23 mouse cellular contexts compared by ENCODE assay signal in the genomic region with DNA sequence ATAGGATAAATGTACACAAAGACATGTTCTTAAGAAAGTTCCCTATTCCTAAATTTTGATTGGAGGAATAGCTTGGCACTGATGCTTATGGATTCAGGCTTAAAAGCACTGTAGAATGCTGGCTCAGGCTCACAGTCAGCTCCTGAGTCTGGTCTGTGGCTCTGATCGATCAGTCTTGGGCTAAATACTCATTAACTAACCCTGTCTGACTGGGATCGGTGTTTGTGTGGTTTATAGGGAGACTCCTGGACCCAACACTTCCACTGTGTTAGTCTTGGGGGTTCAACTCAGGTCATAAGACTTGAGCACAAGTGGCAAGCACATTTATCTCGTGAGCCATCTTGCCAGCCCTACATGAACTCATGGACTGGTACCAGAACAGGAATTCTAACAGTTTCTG. TPM values are rescaled to one million over a fixed set of nuclear protein-coding genes. Genes with fewer than 3 reads are reported as not detected.
DNase-seq lines count a peak whose midpoint lies in the region; ATAC-seq and TF ChIP-seq lines count a peak whose summit lies in the region.
"Had no signal": no experiment of that assay in that cellular context is flagged by ENCODE, and none has a peak within 500 bp of the region (broad histone marks: within the 10 kb centered on the region; RNA-seq: fewer than 3 reads in every experiment).

No protein-coding gene starts in this region.

- no peaks in the 10 kb centered on the region for H3K9me3 ChIP-seq in liver, postnatal 0 days (ENCODE audit: low read length)
- H3K9me3 ChIP-seq in liver, embryonic 11.5 days (ENCODE audit: control insufficient read depth, low read length): no peaks in the 10 kb centered on the region
- no peaks in the 10 kb centered on the region for H3K9me3 ChIP-seq in ES-E14 (ENCODE audit: control insufficient read depth, insufficient read depth, low read depth, low read length)
- H3K9me3 ChIP-seq: embryonic facial prominence, embryonic 10.5 days; embryonic facial prominence, embryonic 12.5 days; forebrain, embryonic 13.5 days; forebrain, embryonic 15.5 days had no signal

- ATAC-seq in liver, postnatal 0 days: peak; percentile 73
- no peak for ATAC-seq in liver, embryonic 11.5 days (replicated peaks; ENCODE audit: low FRiP score)
- ATAC-seq: CD4-positive, CD25-positive, alpha-beta regulatory T cell, adult 4 months; forebrain, embryonic 13.5 days; forebrain, embryonic 15.5 days; forebrain, postnatal 0 days had no signal

- peaks cover 2% of the 10 kb centered on the region; the same call in 1 of the 2 replicates for H3K4me1 ChIP-seq in liver, adult 2 months (ENCODE audit: control insufficient read depth, insufficient read depth, low read length)
- peaks cover 14% of the 10 kb centered on the region for H3K4me1 ChIP-seq in liver, postnatal 0 days (ENCODE audit: insufficient read depth)
- H3K4me1 ChIP-seq in liver, embryonic 11.5 days (replicated peaks; ENCODE audit: control insufficient read depth, insufficient read depth, low read length): no peaks in the 10 kb centered on the region
- H3K4me1 ChIP-seq in ES-E14 (ENCODE audit: control insufficient read depth in 2 of 2, insufficient read depth in 2 of 2, low read length in 2 of 2, poor library complexity in 1 of 2): peaks cover 4 to 5% of the 10 kb centered on the region in 2 experiments; a peak in 3 of 4 replicates
- H3K4me1 ChIP-seq: embryonic facial prominence, embryonic 10.5 days; embryonic facial prominence, embryonic 12.5 days; forebrain, embryonic 13.5 days; forebrain, embryonic 15.5 days had no signal

- WGBS in liver, adult 2 months: 17% methylated on average over 3 of the region's 3 CpGs
- WGBS in liver, postnatal 0 days (ENCODE audit: insufficient replicate concordance): 63% methylated on average over 3 of the region's 3 CpGs
- WGBS in liver, embryonic 11.5 days: 70% methylated on average over 3 of the region's 3 CpGs

- no peak overlapping the region for H3K27ac ChIP-seq in liver, adult 2 months (replicated peaks; ENCODE audit: insufficient read depth, low read depth, low read length)
- peak overlapping the region; percentile 52; the same call in 1 of the 2 replicates for H3K27ac ChIP-seq in liver, postnatal 0 days (ENCODE audit: low read depth)
- no peak overlapping the region for H3K27ac ChIP-seq in liver, embryonic 11.5 days (ENCODE audit: low read depth, low read length)
- H3K27ac ChIP-seq in ES-E14 (ENCODE audit: insufficient read depth, low read depth, low read length, poor library complexity, severe bottlenecking): peak overlapping the region; percentile 36; the same call in 1 of the 2 replicates
- H3K27ac ChIP-seq: embryonic facial prominence, embryonic 10.5 days; embryonic facial prominence, embryonic 12.5 days; forebrain, embryonic 13.5 days; forebrain, embryonic 15.5 days had no signal

- no peak for TF ChIP-seq POLR2A in liver, adult 2 months (IDR thresholded peaks at IDR 0.05; ENCODE audit: extremely low read depth, insufficient read depth, low read length)

- H3K9ac ChIP-seq in liver, adult 2 months (ENCODE audit: low read depth, low read length): no peak overlapping the region
- no peak overlapping the region for H3K9ac ChIP-seq in liver, postnatal 0 days (replicated peaks)
- no peak overlapping the region for H3K9ac ChIP-seq in liver, embryonic 11.5 days (ENCODE audit: low read depth, low read length)
- H3K9ac ChIP-seq in ES-E14 (ENCODE audit: insufficient read depth, low read depth, low read length, poor library complexity, severe bottlenecking): no peak overlapping the region
- H3K9ac ChIP-seq: embryonic facial prominence, embryonic 12.5 days; forebrain, embryonic 13.5 days; forebrain, embryonic 15.5 days; forebrain, postnatal 0 days had no signal

- TF ChIP-seq CTCF in liver, adult 2 months (IDR thresholded peaks at IDR 0.05; ENCODE audit: low read depth, low read length): no peak
- TF ChIP-seq CTCF in liver, postnatal 0 days (IDR thresholded peaks at IDR 0.05; ENCODE audit: low read depth): no peak

- no peak overlapping the region for H3K4me2 ChIP-seq in liver, postnatal 0 days (ENCODE audit: low read depth, low read length)
- H3K4me2 ChIP-seq in liver, embryonic 11.5 days: no peak overlapping the region
- H3K4me2 ChIP-seq: embryonic facial prominence, embryonic 12.5 days; forebrain, embryonic 13.5 days; forebrain, embryonic 15.5 days had no signal

- no peak overlapping the region for H3K4me3 ChIP-seq in liver, adult 2 months (ENCODE audit: insufficient read depth, low read depth, low read length)
- H3K4me3 ChIP-seq in liver, postnatal 0 days (ENCODE audit: low read depth, low read length): no peak overlapping the region
- no peak overlapping the region for H3K4me3 ChIP-seq in liver, embryonic 11.5 days (ENCODE audit: low read depth, low read length)
- no peak overlapping the region for H3K4me3 ChIP-seq in ES-E14 (ENCODE audit: insufficient read depth in 1 of 2, low read depth in 1 of 2, low read length in 2 of 2, poor library complexity in 1 of 2, severe bottlenecking in 1 of 2)
- H3K4me3 ChIP-seq: embryonic facial prominence, embryonic 10.5 days; embryonic facial prominence, embryonic 12.5 days; forebrain, embryonic 13.5 days; forebrain, embryonic 15.5 days had no signal

- H3K36me3 ChIP-seq in liver, adult 2 months (ENCODE audit: control insufficient read depth, insufficient read depth, low read length): no peaks in the 10 kb centered on the region
- H3K36me3 ChIP-seq in liver, postnatal 0 days (replicated peaks; ENCODE audit: insufficient read depth, low read length): no peaks in the 10 kb centered on the region
- no peaks in the 10 kb centered on the region for H3K36me3 ChIP-seq in liver, embryonic 11.5 days (ENCODE audit: control insufficient read depth, insufficient read depth, low read length)
- H3K36me3 ChIP-seq in ES-E14 (ENCODE audit: control insufficient read depth, insufficient read depth, low read length, poor library complexity, severe bottlenecking): no peaks in the 10 kb centered on the region
- H3K36me3 ChIP-seq: embryonic facial prominence, embryonic 10.5 days; embryonic facial prominence, embryonic 12.5 days; forebrain, embryonic 15.5 days had no signal

- TF ChIP-seq EP300 in liver, postnatal 0 days (IDR thresholded peaks at IDR 0.05; ENCODE audit: low read depth): no peak

- peak; percentile 93 for DNase-seq in liver, adult 2 months (ENCODE audit: extremely low read depth, low read depth, low spot score)
- DNase-seq in liver (no peak), ES-E14 (ENCODE audit: low read depth, low spot score) (no peak)
- no peak for DNase-seq in liver, postnatal 0 days
- DNase-seq in liver, embryonic 11.5 days (ENCODE audit: low spot score): no peak
- DNase-seq in frontal cortex, adult 2 months (ENCODE audit: extremely low spot score in 1 of 2, low spot score in 1 of 2): no peak
- no peak for DNase-seq in retina, postnatal 1 day
- DNase-seq: adrenal gland, adult 2 months; adrenal gland, postnatal 10 days; adrenal gland, postnatal 25 days; B cell, adult 2 months; cerebellum, adult 11 months; cerebellum, adult 2 months; cerebellum, adult 9-10 months; cerebellum, postnatal 10 days; cerebellum, postnatal 25 days; forebrain, postnatal 0 days had no signal

- in situ Hi-C loops in ES-E14 (cut with MboI; ENCODE audit: low sequenced_read_pairs in 2 of 2, unreplicated experiment in 2 of 2): no loop called here

- no peaks in the 10 kb centered on the region for H3K27me3 ChIP-seq in liver, adult 2 months (ENCODE audit: control insufficient read depth, insufficient read depth, low read length)
- H3K27me3 ChIP-seq in liver, postnatal 0 days (ENCODE audit: insufficient read depth, low read length): no peaks in the 10 kb centered on the region
- H3K27me3 ChIP-seq in liver, embryonic 11.5 days (replicated peaks; ENCODE audit: control insufficient read depth, insufficient read depth, low read length): no peaks in the 10 kb centered on the region
- H3K27me3 ChIP-seq: CH12.LX; embryonic facial prominence, embryonic 12.5 days; forebrain, embryonic 15.5 days had no signal

- no peaks in the 10 kb centered on the region for H3K79me2 ChIP-seq in liver, adult 2 months (ENCODE audit: control insufficient read depth, insufficient read depth, low read length)

TF ChIP-seq in ES-E14, 5 proteins besides CTCF, POLR2A, EP300 and RAD21:
- TF ChIP-seq MAFK (IDR thresholded peaks at IDR 0.05; ENCODE audit: insufficient read depth, low read depth, low read length) (no peak), ZC3H11A (IDR thresholded peaks at IDR 0.05; ENCODE audit: borderline replicate concordance, low read depth, low read length) (no peak), HCFC1 (IDR thresholded peaks at IDR 0.05; ENCODE audit: borderline replicate concordance, insufficient read depth, low read length) (no peak), ZNF384 (IDR thresholded peaks at IDR 0.05; ENCODE audit: low read depth, low read length) (no peak), CHD2 (IDR thresholded peaks at IDR 0.05; ENCODE audit: low read depth, low read length) (no peak)

RNA-seq across cellular contexts. Expression of a gene that starts 6.0 kb away (rescaled TPM):
- 58.4 and 63.4 TPM in 2 replicates for total RNA-seq in liver, adult 2 months (2014; rRNA removed)
- polyA plus RNA-seq in liver, adult 2 months (2012; rRNA removed): 41.1 and 49.5 TPM in 2 replicates
- 198 and 205 TPM in 2 replicates for polyA plus RNA-seq in liver, postnatal 0 days (2015; fragmentation: Nextera tagmentation; extraction: Ambion mirVana)
- polyA plus RNA-seq in liver, embryonic 11.5 days (2014; fragmentation: Nextera tagmentation; extraction: Ambion mirVana): 279 and 298 TPM in 2 replicates
- 71.3 and 104 TPM in 2 replicates for total RNA-seq in ES-E14 (2012; rRNA removed)
- 77.1 and 82.1 TPM in 2 replicates for polyA plus RNA-seq in frontal cortex, adult 2 months (2012; rRNA removed)

Comparison
In these comparisons a context has a peak if more than half of its experiments do, and no peak if none do; other contexts are left out.
1. H3K27ac ChIP-seq: peak in liver, postnatal 0 days (single experiment) and ES-E14 (single experiment); none in liver, adult 2 months (single experiment) and liver, embryonic 11.5 days (single experiment).